Mouse (Mus musculus): ENCODE measurements around the gene Iqch. TPM values are rescaled to one million over a fixed set of nuclear protein-coding genes. Genes with fewer than 3 reads are reported as not detected.

Gene Iqch
- polyA plus RNA-seq, 1 experiment: not detected

- TF ChIP-seq CTCF (IDR thresholded peaks at IDR 0.05; ENCODE audit: borderline replicate concordance, insufficient read depth, low read depth, low read length) (no peak), POLR2A (IDR thresholded peaks at IDR 0.05; ENCODE audit: borderline replicate concordance, insufficient read depth, low read length) (no peak)
- no peak overlapping the region for H3K4me3 ChIP-seq (replicated peaks; ENCODE audit: insufficient read depth, low read depth, low read length)
- 77% methylated on average over 2 of the region's 2 CpGs for WGBS
- no peaks in the 10 kb centered on the region for H3K27me3 ChIP-seq (ENCODE audit: control insufficient read depth, insufficient read depth, low read length)
- no peak overlapping the region for H3K27ac ChIP-seq (ENCODE audit: insufficient read depth, low read length)
- no peak for DNase-seq
- peaks cover 14% of the 10 kb centered on the region for H3K4me1 ChIP-seq (ENCODE audit: control insufficient read depth, insufficient read depth, low read length)
These were observed 15.7 kb upstream of the Iqch start for GRCm38 (mm10) chr9:63617967-63618366.

GRCm38 (mm10) chr9:63614018-63614985 lies 12.0 kb upstream of the Iqch start:
- Histone ChIP-seq H3K27ac (ENCODE audit: insufficient read depth, low read length) (no peak overlapping the region), H3K4me3 (replicated peaks; ENCODE audit: insufficient read depth, low read depth, low read length) (no peak overlapping the region), H3K27me3 (ENCODE audit: control insufficient read depth, insufficient read depth, low read length) (no peaks in the 10 kb centered on the region), H3K4me1 (ENCODE audit: control insufficient read depth, insufficient read depth, low read length) (peaks cover 38% of the 10 kb centered on the region)
- no peak for TF ChIP-seq POLR2A (IDR thresholded peaks at IDR 0.05; ENCODE audit: borderline replicate concordance, insufficient read depth, low read length)
- no peak for TF ChIP-seq CTCF (IDR thresholded peaks at IDR 0.05; ENCODE audit: borderline replicate concordance, insufficient read depth, low read depth, low read length)
- DNase-seq: no peak
- WGBS: 87% methylated on average over 11 of the region's 11 CpGs

GRCm38 (mm10) chr9:63613569-63613968 lies 11.3 kb upstream of the Iqch start:
- no peak for DNase-seq
- no peak for TF ChIP-seq POLR2A (IDR thresholded peaks at IDR 0.05; ENCODE audit: borderline replicate concordance, insufficient read depth, low read length)
- TF ChIP-seq CTCF (IDR thresholded peaks at IDR 0.05; ENCODE audit: borderline replicate concordance, insufficient read depth, low read depth, low read length): no peak
- WGBS: 3% methylated on average over 1 of the region's 1 CpGs
- Histone ChIP-seq H3K4me3 (replicated peaks; ENCODE audit: insufficient read depth, low read depth, low read length) (no peak overlapping the region), H3K27me3 (ENCODE audit: control insufficient read depth, insufficient read depth, low read length) (no peaks in the 10 kb centered on the region), H3K27ac (ENCODE audit: insufficient read depth, low read length) (no peak overlapping the region), H3K4me1 (ENCODE audit: control insufficient read depth, insufficient read depth, low read length) (peaks cover 38% of the 10 kb centered on the region)

GRCm38 (mm10) chr9:63612565-63613515 lies 10.5 kb upstream of the Iqch start:
- peak; percentile 54 to 71 for DNase-seq
- TF ChIP-seq CTCF (IDR thresholded peaks at IDR 0.05; ENCODE audit: borderline replicate concordance, insufficient read depth, low read depth, low read length) (no peak), POLR2A (IDR thresholded peaks at IDR 0.05; ENCODE audit: borderline replicate concordance, insufficient read depth, low read length) (no peak)
- Histone ChIP-seq H3K4me1 (ENCODE audit: control insufficient read depth, insufficient read depth, low read length) (peaks cover 38% of the 10 kb centered on the region), H3K27me3 (ENCODE audit: control insufficient read depth, insufficient read depth, low read length) (no peaks in the 10 kb centered on the region), H3K27ac (ENCODE audit: insufficient read depth, low read length) (no peak overlapping the region), H3K4me3 (replicated peaks; ENCODE audit: insufficient read depth, low read depth, low read length) (no peak overlapping the region)
- 30% methylated on average over 16 of the region's 16 CpGs for WGBS

- 61% methylated on average over 5 of the region's 5 CpGs for WGBS
- no peaks in the 10 kb centered on the region for H3K27me3 ChIP-seq (ENCODE audit: control insufficient read depth, insufficient read depth, low read length)
- no peak overlapping the region for H3K4me3 ChIP-seq (replicated peaks; ENCODE audit: insufficient read depth, low read depth, low read length)
- H3K4me1 ChIP-seq (ENCODE audit: control insufficient read depth, insufficient read depth, low read length): peaks cover 38% of the 10 kb centered on the region
- DNase-seq: no peak
- TF ChIP-seq CTCF (IDR thresholded peaks at IDR 0.05; ENCODE audit: borderline replicate concordance, insufficient read depth, low read depth, low read length) (no peak), POLR2A (IDR thresholded peaks at IDR 0.05; ENCODE audit: borderline replicate concordance, insufficient read depth, low read length) (no peak)
- H3K27ac ChIP-seq (ENCODE audit: insufficient read depth, low read length): no peak overlapping the region
These were observed 9.7 kb upstream of the Iqch start for GRCm38 (mm10) chr9:63611967-63612366.

GRCm38 (mm10) chr9:63610841-63611366 lies 8.6 kb upstream of the Iqch start:
- H3K4me3 ChIP-seq (replicated peaks; ENCODE audit: insufficient read depth, low read depth, low read length): no peak overlapping the region
- H3K27ac ChIP-seq (ENCODE audit: insufficient read depth, low read length): no peak overlapping the region
- WGBS: 28% methylated on average over 13 of the region's 13 CpGs
- peak in 1 of 2 experiments; percentile 32 for DNase-seq
- no peaks in the 10 kb centered on the region for H3K27me3 ChIP-seq (ENCODE audit: control insufficient read depth, insufficient read depth, low read length)
- no peak for TF ChIP-seq CTCF (IDR thresholded peaks at IDR 0.05; ENCODE audit: borderline replicate concordance, insufficient read depth, low read depth, low read length)
- no peak for TF ChIP-seq POLR2A (IDR thresholded peaks at IDR 0.05; ENCODE audit: borderline replicate concordance, insufficient read depth, low read length)
- peaks cover 40% of the 10 kb centered on the region for H3K4me1 ChIP-seq (ENCODE audit: control insufficient read depth, insufficient read depth, low read length)

GRCm38 (mm10) chr9:63610231-63610630 lies 7.9 kb upstream of the Iqch start:
- no peak for DNase-seq
- TF ChIP-seq POLR2A (IDR thresholded peaks at IDR 0.05; ENCODE audit: borderline replicate concordance, insufficient read depth, low read length) (no peak), CTCF (IDR thresholded peaks at IDR 0.05; ENCODE audit: borderline replicate concordance, insufficient read depth, low read depth, low read length) (no peak)
- WGBS: 84% methylated on average over 6 of the region's 6 CpGs
- H3K27me3 ChIP-seq (ENCODE audit: control insufficient read depth, insufficient read depth, low read length): no peaks in the 10 kb centered on the region
- peaks cover 40% of the 10 kb centered on the region for H3K4me1 ChIP-seq (ENCODE audit: control insufficient read depth, insufficient read depth, low read length)
- H3K4me3 ChIP-seq (replicated peaks; ENCODE audit: insufficient read depth, low read depth, low read length): no peak overlapping the region
- no peak overlapping the region for H3K27ac ChIP-seq (ENCODE audit: insufficient read depth, low read length)
